Mouse (Mus musculus): ENCODE measurements around the gene Eif3d. TPM values are rescaled to one million over a fixed set of nuclear protein-coding genes. Genes with fewer than 3 reads are reported as not detected.

The Eif3d gene
- polyA plus RNA-seq, 1 experiment from 2014 or later, result 200 TPM

DNA sequence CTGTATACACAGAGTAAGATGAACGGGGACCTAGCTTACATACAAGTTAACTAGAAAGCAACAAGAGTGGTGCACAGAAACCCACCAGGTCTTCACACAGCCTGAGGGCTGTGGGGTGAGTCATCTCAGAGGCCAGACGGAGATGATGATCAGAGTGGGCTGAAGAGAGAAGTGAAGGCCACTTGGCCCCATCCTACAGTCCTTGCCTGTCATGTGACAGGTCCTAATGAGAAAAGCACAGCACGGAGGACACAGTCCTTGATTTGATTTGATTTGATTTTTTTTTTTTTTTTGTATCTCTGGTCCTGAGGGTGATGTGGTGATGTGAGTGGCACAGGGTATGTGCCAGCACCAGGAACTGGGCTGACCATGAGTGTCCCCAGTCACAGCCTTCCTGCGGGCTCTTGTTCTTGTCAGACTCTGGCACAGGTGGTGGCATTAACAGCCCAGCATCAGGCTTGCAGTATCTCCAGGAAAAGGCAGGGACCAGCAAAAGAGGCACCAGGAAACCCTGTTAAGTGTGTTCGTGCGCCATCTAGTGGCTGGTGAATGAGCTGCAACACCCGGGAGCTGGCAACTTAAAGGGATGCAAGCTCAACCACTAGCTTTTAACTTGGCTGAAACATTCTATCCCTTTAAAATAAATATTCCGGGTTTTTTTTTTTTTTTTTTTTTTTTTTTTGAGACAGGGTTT lies 53.6 kb downstream of the Eif3d start:
- H3K27ac ChIP-seq, result no peak overlapping the region
- DNase-seq (peak; percentile 70), ATAC-seq (ENCODE audit: low read depth) (no peak)
- 34% methylated on average over 8 of the region's 8 CpGs for WGBS (ENCODE audit: insufficient replicate concordance)
- H3K27me3 ChIP-seq, result no peaks in the 10 kb centered on the region
- H3K4me1 ChIP-seq (replicated peaks), result peaks cover 23% of the 10 kb centered on the region
- H3K9me3 ChIP-seq (replicated peaks), result no peaks in the 10 kb centered on the region
- H3K9ac ChIP-seq, result no peak overlapping the region
- H3K4me2 ChIP-seq, result no peak overlapping the region
- peaks cover 77% of the 10 kb centered on the region for H3K36me3 ChIP-seq
- no peak overlapping the region for H3K4me3 ChIP-seq (replicated peaks)

DNA sequence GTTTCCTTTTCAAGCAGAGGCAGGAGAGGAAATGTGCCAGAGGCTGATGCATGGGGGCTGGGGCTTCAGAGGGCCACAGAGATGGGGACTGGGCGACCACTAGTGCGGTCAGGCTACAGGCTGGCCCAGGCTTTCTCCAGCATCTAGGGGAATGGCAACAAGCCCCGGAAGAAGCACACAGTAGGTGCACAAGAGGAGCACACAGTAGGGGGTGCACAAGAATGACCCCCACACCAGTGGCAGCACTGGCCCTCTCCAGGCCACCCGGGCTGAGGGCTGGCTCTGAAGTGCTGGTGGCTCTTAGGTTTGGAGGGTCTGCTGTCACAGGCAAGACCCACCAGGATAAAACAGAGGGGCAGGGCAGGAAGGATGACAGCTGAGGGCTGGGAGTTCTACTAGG lies 55.3 kb downstream of the Eif3d start:
- Histone ChIP-seq H3K4me2 (no peak overlapping the region), H3K4me1 (replicated peaks) (peaks cover 20% of the 10 kb centered on the region; the same call in 1 of the 2 replicates), H3K4me3 (replicated peaks) (no peak overlapping the region), H3K27ac (no peak overlapping the region), H3K9me3 (replicated peaks) (no peaks in the 10 kb centered on the region), H3K9ac (no peak overlapping the region), H3K36me3 (peaks cover 62% of the 10 kb centered on the region), H3K27me3 (no peaks in the 10 kb centered on the region)
- 83% methylated on average over 4 of the region's 4 CpGs for WGBS (ENCODE audit: insufficient replicate concordance)
- ATAC-seq (ENCODE audit: low read depth) (no peak), DNase-seq (no peak)

DNA sequence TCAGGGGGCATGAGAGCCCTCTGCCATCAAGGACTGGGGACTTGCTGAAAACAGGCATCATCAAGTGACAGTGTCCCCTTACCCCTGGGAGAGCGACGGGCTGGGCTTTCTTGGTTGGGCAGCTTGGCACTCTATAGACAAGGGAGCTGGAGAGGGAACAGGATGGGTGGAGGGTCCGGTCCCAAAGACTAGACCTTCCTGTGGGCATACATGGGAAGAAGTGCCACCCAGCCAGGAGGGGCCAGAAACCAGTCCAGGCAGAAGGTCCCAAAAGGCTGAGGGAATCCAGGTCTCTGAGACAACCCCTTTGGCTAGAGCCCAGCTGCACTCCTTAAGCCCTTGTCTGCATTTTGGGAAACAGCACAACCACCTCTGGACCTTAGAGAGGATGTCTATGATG lies 56.1 kb downstream of the Eif3d start:
- Histone ChIP-seq H3K36me3 (peaks cover 55% of the 10 kb centered on the region), H3K27me3 (no peaks in the 10 kb centered on the region), H3K4me3 (replicated peaks) (no peak overlapping the region), H3K9ac (no peak overlapping the region), H3K9me3 (replicated peaks) (no peaks in the 10 kb centered on the region), H3K27ac (no peak overlapping the region), H3K4me1 (replicated peaks) (peaks cover 20% of the 10 kb centered on the region; the same call in 1 of the 2 replicates), H3K4me2 (no peak overlapping the region)
- DNase-seq (no peak), ATAC-seq (ENCODE audit: low read depth) (no peak)
- WGBS (ENCODE audit: insufficient replicate concordance), result 89% methylated on average over 3 of the region's 3 CpGs

DNA sequence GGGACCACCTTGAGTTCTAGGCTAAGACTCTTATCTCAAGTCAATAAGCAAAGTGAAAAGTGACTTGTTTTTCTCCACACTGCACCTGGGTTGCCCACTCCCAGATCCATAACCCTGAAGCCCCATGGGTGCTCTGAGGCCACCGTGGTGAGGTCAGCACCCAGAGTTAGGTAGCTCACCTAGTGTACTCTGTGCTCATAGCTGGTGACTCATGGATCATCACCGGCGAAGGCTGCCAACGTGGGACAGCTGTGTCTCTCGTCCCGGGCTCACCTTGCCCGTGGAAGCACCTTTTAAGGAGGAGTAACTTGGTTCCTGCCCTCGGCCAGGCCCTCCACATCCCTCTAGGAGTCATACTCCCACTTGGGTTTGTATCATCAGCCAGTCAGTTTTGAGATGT lies 57.6 kb downstream of the Eif3d start:
- no peak for DNase-seq
- WGBS (ENCODE audit: insufficient replicate concordance), result 77% methylated on average over 8 of the region's 8 CpGs
- no peaks in the 10 kb centered on the region for H3K9me3 ChIP-seq (replicated peaks)
- peak overlapping the region; percentile 60 for H3K27ac ChIP-seq
- H3K36me3 ChIP-seq, result peaks cover 44% of the 10 kb centered on the region
- no peak overlapping the region for H3K4me2 ChIP-seq
- peak overlapping the region; percentile 19; the same call in 1 of the 2 replicates for H3K9ac ChIP-seq
- H3K27me3 ChIP-seq, result no peaks in the 10 kb centered on the region
- H3K4me1 ChIP-seq (replicated peaks), result peaks cover 25% of the 10 kb centered on the region
- ATAC-seq (ENCODE audit: low read depth), result no peak
- H3K4me3 ChIP-seq (replicated peaks), result no peak overlapping the region

DNA sequence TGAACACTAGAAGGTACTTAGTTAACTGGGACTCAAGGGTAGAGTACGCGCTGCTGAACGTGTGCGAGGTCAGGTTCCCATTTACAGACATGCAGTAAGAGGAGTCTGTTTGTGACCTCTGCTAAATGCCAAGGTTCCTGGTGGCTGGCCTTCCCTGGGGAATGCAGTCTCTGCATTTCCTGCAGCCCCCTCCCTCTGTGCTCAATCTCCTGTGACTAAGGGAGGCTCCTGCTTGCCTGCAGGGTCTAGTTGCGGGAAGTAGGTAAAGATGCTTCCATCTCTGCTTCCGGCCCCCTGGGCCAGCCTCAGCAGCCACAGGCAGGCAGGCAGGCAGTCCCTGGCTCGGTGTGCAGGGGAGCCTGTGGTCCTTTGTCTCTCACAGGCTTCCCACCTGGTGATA lies 58.0 kb downstream of the Eif3d start:
- Histone ChIP-seq H3K36me3 (peaks cover 39% of the 10 kb centered on the region), H3K4me3 (replicated peaks) (no peak overlapping the region), H3K4me2 (no peak overlapping the region), H3K9ac (no peak overlapping the region), H3K27ac (peak overlapping the region; percentile 60), H3K27me3 (no peaks in the 10 kb centered on the region), H3K4me1 (replicated peaks) (peaks cover 27% of the 10 kb centered on the region), H3K9me3 (replicated peaks) (no peaks in the 10 kb centered on the region)
- WGBS (ENCODE audit: insufficient replicate concordance), result 55% methylated on average over 7 of the region's 7 CpGs
- ATAC-seq (ENCODE audit: low read depth) (no peak), DNase-seq (no peak)

DNA sequence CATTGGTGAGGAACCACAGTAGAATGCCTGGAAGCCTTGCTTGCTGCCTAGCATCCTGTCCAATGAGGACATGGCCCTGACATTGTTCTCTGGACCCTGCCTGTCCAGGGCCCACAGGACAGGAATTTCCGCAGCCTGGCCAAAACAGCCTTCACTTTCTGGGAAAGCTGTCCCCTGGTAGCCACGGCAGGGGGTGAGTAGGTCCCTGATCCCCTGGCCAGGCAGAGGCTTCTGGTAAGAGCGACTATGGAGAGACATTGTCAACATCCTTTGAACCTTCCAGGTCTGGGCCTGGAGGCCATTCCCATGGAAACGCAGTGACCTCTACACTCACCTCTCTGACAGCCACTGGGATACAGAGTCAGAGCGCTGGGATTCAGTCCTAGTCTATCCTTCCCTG lies 58.6 kb downstream of the Eif3d start:
- DNase-seq (no peak), ATAC-seq (ENCODE audit: low read depth) (peak; percentile 59)
- H3K4me3 ChIP-seq (replicated peaks), result no peak overlapping the region
- H3K4me1 ChIP-seq (replicated peaks), result peaks cover 31% of the 10 kb centered on the region
- no peak overlapping the region for H3K9ac ChIP-seq
- H3K27ac ChIP-seq, result peak overlapping the region; percentile 60
- no peaks in the 10 kb centered on the region for H3K9me3 ChIP-seq (replicated peaks)
- H3K4me2 ChIP-seq, result no peak overlapping the region
- peaks cover 37% of the 10 kb centered on the region for H3K36me3 ChIP-seq
- 46% methylated on average over 5 of the region's 5 CpGs for WGBS (ENCODE audit: insufficient replicate concordance)
- peaks cover 4% of the 10 kb centered on the region; the same call in 1 of the 2 replicates for H3K27me3 ChIP-seq

DNA sequence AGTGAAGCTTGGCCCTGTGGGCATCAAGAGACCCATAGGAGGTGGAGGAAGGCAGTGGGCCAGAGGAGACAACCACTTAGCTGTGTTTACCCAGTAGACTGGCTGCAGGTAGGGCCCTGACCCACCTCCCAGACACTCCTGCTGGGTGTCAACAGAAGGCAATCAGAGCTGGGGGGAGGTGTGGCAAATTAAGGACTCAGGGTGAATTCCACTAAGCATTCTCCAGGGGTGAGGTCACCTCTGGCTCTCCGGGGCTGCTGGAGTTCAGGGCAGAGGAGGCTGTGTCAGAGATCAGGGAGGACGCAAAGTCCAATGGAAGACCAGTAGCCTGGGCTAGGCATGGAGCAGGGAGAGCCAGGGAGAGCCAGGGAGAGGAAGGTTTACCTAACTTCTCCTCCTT lies 59.5 kb downstream of the Eif3d start:
- DNase-seq, result no peak
- H3K4me1 ChIP-seq (replicated peaks), result peaks cover 40% of the 10 kb centered on the region
- WGBS (ENCODE audit: insufficient replicate concordance), result 43% methylated on average over 2 of the region's 2 CpGs
- no peaks in the 10 kb centered on the region for H3K9me3 ChIP-seq (replicated peaks)
- peaks cover 13% of the 10 kb centered on the region for H3K27me3 ChIP-seq
- H3K9ac ChIP-seq, result no peak overlapping the region
- H3K36me3 ChIP-seq, result peaks cover 27% of the 10 kb centered on the region
- H3K4me3 ChIP-seq (replicated peaks), result no peak overlapping the region
- peak; percentile 49 for ATAC-seq (ENCODE audit: low read depth)
- H3K4me2 ChIP-seq, result no peak overlapping the region
- 0 out of 2 replicates have a peak overlapping the region, but pooled peaks have one; percentile 60 for H3K27ac ChIP-seq

Other genes starting within 250 kb of the Eif3d start
- not detected in 2 replicates for gene Apol9b, start 241.8 kb downstream of the Eif3d start, polyA plus RNA-seq (2015; fragmentation: Nextera tagmentation; extraction: Ambion mirVana)
- gene Apol8, start 213.8 kb downstream of the Eif3d start, polyA plus RNA-seq (2015; fragmentation: Nextera tagmentation; extraction: Ambion mirVana), result 29.8 and 34.9 TPM in 2 replicates
- 18.3 and 22.2 TPM in 2 replicates for gene Myh9, start 128.6 kb downstream of the Eif3d start, polyA plus RNA-seq (2015; fragmentation: Nextera tagmentation; extraction: Ambion mirVana)
- gene Txn2, start 41.8 kb downstream of the Eif3d start, polyA plus RNA-seq (2015; fragmentation: Nextera tagmentation; extraction: Ambion mirVana), result 235 and 238 TPM in 2 replicates
- gene Foxred2, start 14.1 kb downstream of the Eif3d start, polyA plus RNA-seq (2015; fragmentation: Nextera tagmentation; extraction: Ambion mirVana), result 1.0 and 1.1 TPM in 2 replicates
- gene Cacng2, start 149.2 kb upstream of the Eif3d start, polyA plus RNA-seq (2015; fragmentation: Nextera tagmentation; extraction: Ambion mirVana), result not detected in 2 replicates
- 45.7 and 45.9 TPM in 2 replicates for gene Ift27, start 203.3 kb upstream of the Eif3d start, polyA plus RNA-seq (2015; fragmentation: Nextera tagmentation; extraction: Ambion mirVana)
- not detected in 2 replicates for gene Pvalb, start 235.6 kb upstream of the Eif3d start, polyA plus RNA-seq (2015; fragmentation: Nextera tagmentation; extraction: Ambion mirVana)

All from liver, embryonic 13.5 days (tissue).